Mouse (Mus musculus): Measurements from ENCODE around the gene Myo1a. TPM values are rescaled to one million over a fixed set of nuclear protein-coding genes. Genes with fewer than 3 reads are reported as not detected.

Myo1a gene
- 0.16 TPM for polyA plus RNA-seq (2017; shearing (Covaris generic))

GRCm38 (mm10) chr10:127704766-127705220 is at the start of gene Myo1a:
Gene Myo1a, plus strand, starts transcription at chr10:127705170.

GRCm38 (mm10) chr10:127666501-127667268 is 38.3 kb upstream of the Myo1a start, which contains the start of gene Nemp1:
Gene Nemp1, plus strand, starts transcription at chr10:127666901.

GRCm38 (mm10) chr10:127668093-127669050 is 36.6 kb upstream of the Myo1a start, which contains the start of gene Nab2:
Gene Nab2, minus strand, starts transcription at chr10:127668568.

GRCm38 (mm10) chr10:127724178-127724577 is 19.2 kb downstream of the Myo1a start, which contains the start of gene Tac2:
Gene Tac2, plus strand, starts transcription at chr10:127724478.

GRCm38 (mm10) chr10:127739083-127739660 is 34.2 kb downstream of the Myo1a start, which contains the start of gene Zbtb39:
Gene Zbtb39, plus strand, starts transcription at chr10:127739538.

GRCm38 (mm10) chr10:127751548-127751947 is 46.6 kb downstream of the Myo1a start, which contains the start of gene Gpr182:
Gene Gpr182, minus strand, starts transcription at chr10:127751732.

GRCm38 (mm10) chr10:127759181-127760110 is 54.5 kb downstream of the Myo1a start, which contains the start of the genes Rdh1 and Rdh16f1:
Gene Rdh1, plus strand, starts transcription at chr10:127759721.
Gene Rdh16f1, plus strand, starts transcription at chr10:127759787.

Other genes with a start within 250 kb of the Myo1a start
- not detected for gene Stac3, start 203.5 kb upstream of the Myo1a start, polyA plus RNA-seq (2017; shearing (Covaris generic))
- not detected for gene Ndufa4l2, start 190.2 kb upstream of the Myo1a start, polyA plus RNA-seq (2017; shearing (Covaris generic))
- gene Shmt2, start 182.7 kb upstream of the Myo1a start, polyA plus RNA-seq (2017; shearing (Covaris generic)) = 85.1 TPM
- gene Nxph4, start 170.6 kb upstream of the Myo1a start, polyA plus RNA-seq (2017; shearing (Covaris generic)) = not detected
- gene Lrp1, start 84.0 kb upstream of the Myo1a start, polyA plus RNA-seq (2017; shearing (Covaris generic)) = not detected
- gene Stat6, start 62.2 kb upstream of the Myo1a start, polyA plus RNA-seq (2017; shearing (Covaris generic)) = 246 TPM
- 8.2 TPM for gene Nemp1, start 38.3 kb upstream of the Myo1a start, polyA plus RNA-seq (2017; shearing (Covaris generic))
- 50.2 TPM for gene Nab2, start 36.6 kb upstream of the Myo1a start, polyA plus RNA-seq (2017; shearing (Covaris generic))
- gene Tac2, start 19.3 kb downstream of the Myo1a start, polyA plus RNA-seq (2017; shearing (Covaris generic)) = not detected
- gene Zbtb39, start 34.4 kb downstream of the Myo1a start, polyA plus RNA-seq (2017; shearing (Covaris generic)) = 0.66 TPM
- not detected for gene Gpr182, start 46.6 kb downstream of the Myo1a start, polyA plus RNA-seq (2017; shearing (Covaris generic))
- gene Rdh1, start 54.6 kb downstream of the Myo1a start, polyA plus RNA-seq (2017; shearing (Covaris generic)) = not detected
- gene Rdh16f1, start 54.6 kb downstream of the Myo1a start, polyA plus RNA-seq (2017; shearing (Covaris generic)) = not detected
- 0.25 TPM for gene Rdh9, start 71.2 kb downstream of the Myo1a start, polyA plus RNA-seq (2017; shearing (Covaris generic))
- not detected for gene Rdh16, start 96.0 kb downstream of the Myo1a start, polyA plus RNA-seq (2017; shearing (Covaris generic))
- not detected for gene Rdh19, start 144.8 kb downstream of the Myo1a start, polyA plus RNA-seq (2017; shearing (Covaris generic))
- gene Rdh16f2, start 161.3 kb downstream of the Myo1a start, polyA plus RNA-seq (2017; shearing (Covaris generic)) = not detected
- gene Rdh7, start 183.6 kb downstream of the Myo1a start, polyA plus RNA-seq (2017; shearing (Covaris generic)) = not detected
- not detected for gene Sdr9c7, start 193.3 kb downstream of the Myo1a start, polyA plus RNA-seq (2017; shearing (Covaris generic))